Mouse (Mus musculus): ENCODE data around the gene Ice1. TPM values are rescaled to one million over a fixed set of nuclear protein-coding genes. Genes with fewer than 3 reads are reported as not detected.

Ice1 gene
- polyA plus RNA-seq, 1 experiment from 2014 or later = 3.8 TPM

DNA sequence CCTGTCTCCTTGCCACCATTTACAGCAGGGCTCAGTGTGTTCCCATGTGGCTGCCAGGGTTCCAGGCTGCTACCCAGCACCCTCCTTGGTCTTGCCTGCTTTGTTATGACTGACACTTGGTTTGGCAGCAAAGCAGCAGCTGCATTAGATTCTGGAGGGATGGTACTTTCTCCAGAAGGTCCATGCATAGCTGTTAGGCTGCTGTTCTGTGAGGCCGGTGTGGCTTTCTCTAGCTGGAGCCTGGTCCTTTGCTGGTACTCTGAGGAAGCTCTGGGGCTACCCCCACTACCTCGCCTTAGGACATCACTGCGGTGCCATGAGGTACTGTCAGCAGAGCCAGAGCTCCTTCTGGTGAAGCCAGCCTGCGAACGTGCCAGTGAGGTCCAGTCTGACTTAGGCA, 32.1 kb downstream of the Ice1 start:
- Histone ChIP-seq H3K4me2 (no peak overlapping the region), H3K4me3 (replicated peaks) (no peak overlapping the region), H3K27ac (replicated peaks) (no peak overlapping the region), H3K9me3 (replicated peaks) (no peaks in the 10 kb centered on the region), H3K27me3 (no peaks in the 10 kb centered on the region), H3K36me3 (replicated peaks) (peaks cover 92% of the 10 kb centered on the region), H3K4me1 (replicated peaks) (no peaks in the 10 kb centered on the region), H3K9ac (no peak overlapping the region)
- 82% methylated on average over 5 of the region's 5 CpGs for WGBS (ENCODE audit: insufficient replicate concordance)
- no peak for ATAC-seq (ENCODE audit: insufficient read depth)

DNA sequence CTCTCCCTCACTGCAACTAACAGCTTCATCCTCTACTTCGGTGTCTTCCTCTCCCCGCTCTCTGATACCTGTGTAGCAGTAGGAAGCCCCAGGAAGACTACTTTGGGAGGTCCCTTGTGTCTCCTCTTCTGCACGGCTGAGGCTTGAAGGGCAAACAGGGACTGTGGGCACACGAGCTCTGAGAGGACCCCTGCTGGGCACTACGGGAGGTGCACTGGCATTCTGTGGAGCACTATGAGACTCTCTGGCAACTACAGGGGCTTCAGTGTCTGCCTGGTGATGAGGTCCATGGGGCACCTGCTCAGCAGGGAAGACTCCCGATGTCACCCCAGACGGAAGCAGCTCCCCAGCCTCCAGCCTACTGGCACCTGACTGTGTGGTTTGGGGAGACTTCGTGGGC, 32.7 kb downstream of the Ice1 start:
- H3K9ac ChIP-seq = no peak overlapping the region
- H3K27ac ChIP-seq (replicated peaks) = no peak overlapping the region
- peaks cover 94% of the 10 kb centered on the region for H3K36me3 ChIP-seq (replicated peaks)
- H3K9me3 ChIP-seq (replicated peaks) = no peaks in the 10 kb centered on the region
- no peak for ATAC-seq (ENCODE audit: insufficient read depth)
- no peak overlapping the region for H3K4me3 ChIP-seq (replicated peaks)
- WGBS (ENCODE audit: insufficient replicate concordance) = 67% methylated on average over 8 of the region's 8 CpGs
- H3K4me1 ChIP-seq (replicated peaks) = no peaks in the 10 kb centered on the region
- no peaks in the 10 kb centered on the region for H3K27me3 ChIP-seq
- no peak overlapping the region for H3K4me2 ChIP-seq

DNA sequence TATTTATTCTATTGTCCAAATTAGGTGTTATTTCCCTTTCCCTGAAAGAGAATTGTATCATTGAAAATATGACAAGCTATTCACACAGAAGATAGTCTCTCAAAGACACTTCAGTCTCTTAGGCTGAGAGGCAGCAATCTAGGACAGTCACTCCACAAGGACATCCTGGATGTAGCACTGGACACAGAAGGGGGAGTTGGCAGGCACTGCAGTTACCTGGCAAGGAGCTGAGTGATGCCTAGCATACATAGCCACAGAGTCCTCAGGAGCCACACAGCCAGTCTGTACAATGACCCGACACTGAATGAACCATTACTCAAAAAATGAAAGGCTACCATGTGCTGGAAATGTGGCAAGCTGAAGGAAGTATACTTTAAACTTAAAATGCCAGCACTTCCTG, 35.9 kb downstream of the Ice1 start:
- H3K9ac ChIP-seq = no peak overlapping the region
- ATAC-seq (ENCODE audit: insufficient read depth) = no peak
- H3K36me3 ChIP-seq (replicated peaks) = peaks cover 80% of the 10 kb centered on the region

DNA sequence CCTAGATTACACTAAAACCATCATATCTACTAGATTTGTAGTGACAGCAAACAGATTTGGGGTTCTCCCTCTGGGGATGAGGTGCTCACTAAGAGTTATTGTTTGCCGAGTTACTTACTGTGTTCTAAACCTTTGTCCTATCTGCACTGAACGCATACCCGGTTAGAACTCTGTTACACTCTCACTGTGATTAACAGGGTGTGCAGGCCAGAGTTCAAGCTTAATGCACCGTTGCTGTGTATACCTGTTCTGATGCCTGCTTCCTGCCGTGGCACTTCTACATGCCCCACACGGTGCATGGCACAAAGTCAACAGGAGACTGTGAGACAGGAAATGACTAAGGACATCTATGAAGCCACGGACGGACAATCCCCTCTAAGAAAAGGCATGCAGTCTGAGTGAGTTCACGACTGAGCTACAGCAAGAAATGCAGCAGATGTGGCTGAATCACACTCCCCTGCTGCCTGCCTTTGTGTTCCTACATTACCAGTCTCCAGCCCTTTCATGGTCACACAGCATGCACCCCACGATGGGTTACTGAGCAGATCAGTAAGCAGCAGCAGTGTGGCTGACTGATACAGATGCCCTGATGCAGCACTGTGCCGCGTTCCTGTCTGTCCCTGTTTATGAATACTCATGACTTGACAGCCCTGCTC, 37.3 kb downstream of the Ice1 start:
- H3K36me3 ChIP-seq (replicated peaks) = peaks cover 78% of the 10 kb centered on the region
- WGBS (ENCODE audit: insufficient replicate concordance) = 59% methylated on average over 12 of the region's 12 CpGs
- H3K4me1 ChIP-seq (replicated peaks) = no peaks in the 10 kb centered on the region

More for the DNA sequence above, 35.9 kb downstream of the Ice1 start:
- no peak overlapping the region for H3K4me2 ChIP-seq
- no peak overlapping the region for H3K4me3 ChIP-seq (replicated peaks)
- WGBS (ENCODE audit: insufficient replicate concordance) = 66% methylated on average over 1 of the region's 1 CpGs
- no peaks in the 10 kb centered on the region for H3K27me3 ChIP-seq
- no peaks in the 10 kb centered on the region for H3K4me1 ChIP-seq (replicated peaks)
- H3K9me3 ChIP-seq (replicated peaks) = no peaks in the 10 kb centered on the region
- no peak overlapping the region for H3K27ac ChIP-seq (replicated peaks)

DNA sequence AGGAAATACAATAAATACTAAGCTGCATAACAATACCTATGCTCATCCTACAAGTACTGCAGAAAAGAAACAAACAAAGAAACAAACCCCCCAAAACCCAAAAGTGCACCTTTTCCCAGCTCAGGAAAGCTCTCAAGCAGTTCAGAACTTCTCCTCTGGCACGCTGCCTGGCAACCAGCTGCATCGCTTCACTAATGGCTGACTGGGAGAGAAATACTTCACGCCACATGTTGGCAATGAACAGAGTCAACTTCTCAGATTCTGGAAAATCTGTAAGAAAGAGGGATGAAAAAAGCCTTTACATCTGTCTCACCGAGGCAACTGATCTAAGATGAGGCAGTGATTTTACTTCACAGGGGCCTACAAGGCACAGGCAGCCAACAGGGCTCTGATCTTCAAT, 38.5 kb downstream of the Ice1 start:
- H3K9me3 ChIP-seq (replicated peaks) = no peaks in the 10 kb centered on the region
- H3K4me1 ChIP-seq (replicated peaks) = no peaks in the 10 kb centered on the region
- 79% methylated on average over 4 of the region's 4 CpGs for WGBS (ENCODE audit: insufficient replicate concordance)
- no peak overlapping the region for H3K4me3 ChIP-seq (replicated peaks)
- no peak overlapping the region for H3K27ac ChIP-seq (replicated peaks)
- no peak overlapping the region for H3K9ac ChIP-seq
- no peak overlapping the region for H3K4me2 ChIP-seq
- H3K36me3 ChIP-seq (replicated peaks) = peaks cover 78% of the 10 kb centered on the region
- no peaks in the 10 kb centered on the region for H3K27me3 ChIP-seq
- no peak for ATAC-seq (ENCODE audit: insufficient read depth)

More for the DNA sequence above, 37.3 kb downstream of the Ice1 start:
- ATAC-seq (ENCODE audit: insufficient read depth) = no peak
- Histone ChIP-seq H3K9ac (no peak overlapping the region), H3K4me3 (replicated peaks) (no peak overlapping the region), H3K4me2 (no peak overlapping the region), H3K27ac (replicated peaks) (no peak overlapping the region), H3K9me3 (replicated peaks) (no peaks in the 10 kb centered on the region), H3K27me3 (no peaks in the 10 kb centered on the region)

DNA sequence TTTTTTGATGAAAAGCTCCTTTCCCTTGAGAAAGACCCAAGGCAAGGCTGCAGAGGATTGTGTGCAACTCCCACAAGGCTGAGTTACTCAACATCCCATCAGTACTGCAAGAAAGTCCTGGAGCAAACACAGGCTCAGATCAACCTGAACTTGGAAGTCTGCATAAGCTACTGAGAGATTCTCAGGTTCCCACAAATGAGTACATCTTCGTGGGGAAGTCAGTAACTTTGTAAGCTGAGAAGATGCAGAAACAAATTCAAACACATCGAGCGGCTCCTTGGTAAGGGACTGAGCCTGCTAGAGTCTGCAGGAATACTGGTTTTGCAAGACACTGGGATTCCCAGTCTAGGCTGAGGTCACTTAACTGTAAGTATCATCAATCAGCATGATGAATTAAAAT, 40.5 kb downstream of the Ice1 start:
- peaks cover 78% of the 10 kb centered on the region for H3K36me3 ChIP-seq (replicated peaks)
- H3K27me3 ChIP-seq = no peaks in the 10 kb centered on the region
- H3K4me3 ChIP-seq (replicated peaks) = no peak overlapping the region
- H3K9ac ChIP-seq = no peak overlapping the region
- H3K4me1 ChIP-seq (replicated peaks) = no peaks in the 10 kb centered on the region
- H3K4me2 ChIP-seq = no peak overlapping the region
- no peak overlapping the region for H3K27ac ChIP-seq (replicated peaks)
- no peaks in the 10 kb centered on the region for H3K9me3 ChIP-seq (replicated peaks)
- 78% methylated on average over 3 of the region's 3 CpGs for WGBS (ENCODE audit: insufficient replicate concordance)
- ATAC-seq (ENCODE audit: insufficient read depth) = no peak

DNA sequence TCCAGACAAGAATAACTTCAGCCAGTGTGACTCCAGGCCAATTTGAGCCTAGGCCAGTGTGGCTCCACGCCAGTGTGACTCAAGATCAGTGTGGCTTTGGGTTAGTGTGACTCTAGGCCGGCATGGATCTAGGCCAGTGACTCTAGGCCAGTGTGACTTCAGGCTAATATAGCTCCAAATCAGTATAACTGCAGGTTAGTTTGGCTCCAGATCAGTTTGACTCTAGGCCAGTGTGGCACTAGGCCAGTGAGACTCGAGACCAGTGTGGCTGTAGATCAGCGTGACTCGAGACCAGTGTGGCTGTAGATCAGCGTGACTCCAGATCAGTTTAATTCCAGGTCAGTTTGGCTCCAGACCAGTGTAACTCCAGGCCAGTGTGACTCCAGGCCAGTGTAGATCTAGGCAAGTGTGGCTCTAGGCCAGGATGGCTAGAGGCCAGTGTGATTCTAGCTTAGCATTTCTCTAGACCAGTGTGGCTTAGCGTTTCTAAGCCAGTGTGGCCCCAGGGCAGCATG, 47.1 kb downstream of the Ice1 start:
- Histone ChIP-seq H3K4me3 (replicated peaks) (no peak overlapping the region), H3K27ac (replicated peaks) (no peak overlapping the region), H3K9me3 (replicated peaks) (no peaks in the 10 kb centered on the region), H3K4me2 (no peak overlapping the region), H3K4me1 (replicated peaks) (no peaks in the 10 kb centered on the region), H3K27me3 (no peaks in the 10 kb centered on the region), H3K36me3 (replicated peaks) (peaks cover 67% of the 10 kb centered on the region), H3K9ac (no peak overlapping the region)
- 82% methylated on average over 7 of the region's 7 CpGs for WGBS (ENCODE audit: insufficient replicate concordance)
- ATAC-seq (ENCODE audit: insufficient read depth) = no peak

DNA sequence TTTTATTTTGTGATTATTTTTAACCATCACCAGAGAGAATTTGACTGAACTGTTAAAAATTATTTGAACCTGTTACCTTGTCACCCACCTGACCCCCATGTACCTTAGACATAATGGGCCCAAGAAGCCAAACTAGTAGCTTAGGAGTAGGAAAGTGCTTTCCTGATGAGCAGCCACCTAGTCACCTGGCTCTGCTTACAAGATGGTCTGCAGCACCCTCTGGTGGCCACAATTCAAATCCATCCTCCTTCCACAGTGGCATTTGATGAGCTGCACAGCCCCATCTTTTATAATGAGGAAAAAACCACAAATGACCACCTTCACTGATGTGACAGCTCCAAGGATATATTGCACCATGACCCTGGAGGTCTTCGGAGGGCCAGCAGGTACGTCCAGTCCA, 50.5 kb downstream of the Ice1 start:
- no peaks in the 10 kb centered on the region for H3K4me1 ChIP-seq (replicated peaks)
- H3K9ac ChIP-seq = no peak overlapping the region
- H3K4me3 ChIP-seq (replicated peaks) = no peak overlapping the region
- H3K4me2 ChIP-seq = no peak overlapping the region
- no peaks in the 10 kb centered on the region for H3K9me3 ChIP-seq (replicated peaks)
- WGBS (ENCODE audit: insufficient replicate concordance) = 68% methylated on average over 2 of the region's 2 CpGs
- H3K27me3 ChIP-seq = no peaks in the 10 kb centered on the region
- ATAC-seq (ENCODE audit: insufficient read depth) = no peak
- H3K36me3 ChIP-seq (replicated peaks) = peaks cover 33% of the 10 kb centered on the region; the same call in 1 of the 2 replicates
- H3K27ac ChIP-seq (replicated peaks) = no peak overlapping the region

DNA sequence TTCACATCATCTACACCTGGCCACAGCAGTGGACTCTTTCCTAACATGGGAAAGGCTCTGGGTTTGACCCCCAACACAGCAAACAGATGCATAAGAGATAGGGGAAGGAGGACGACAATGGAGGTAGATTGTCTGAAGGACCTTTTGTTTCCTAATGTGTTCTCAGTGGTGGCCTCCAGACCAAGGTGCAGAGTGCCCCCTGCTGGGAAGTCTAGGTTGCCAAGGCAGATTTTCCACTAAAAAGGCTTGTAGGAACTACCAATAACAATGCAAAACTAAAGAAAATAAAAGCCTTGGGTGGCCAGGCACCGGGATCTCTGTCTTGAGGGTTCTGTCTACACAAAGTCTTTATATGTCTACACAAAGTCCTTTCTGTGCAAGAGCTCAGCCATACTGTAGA, 54.9 kb downstream of the Ice1 start:
- Histone ChIP-seq H3K9ac (no peak overlapping the region), H3K27ac (replicated peaks) (no peak overlapping the region), H3K4me2 (no peak overlapping the region), H3K9me3 (replicated peaks) (no peaks in the 10 kb centered on the region), H3K4me3 (replicated peaks) (no peak overlapping the region), H3K36me3 (replicated peaks) (0 out of 2 replicates have a peak, but pooled peaks cover 9% of the 10 kb centered on the region), H3K4me1 (replicated peaks) (no peaks in the 10 kb centered on the region), H3K27me3 (no peaks in the 10 kb centered on the region)
- 33% methylated on average over 2 of the region's 2 CpGs for WGBS (ENCODE audit: insufficient replicate concordance)
- no peak for ATAC-seq (ENCODE audit: insufficient read depth)

DNA sequence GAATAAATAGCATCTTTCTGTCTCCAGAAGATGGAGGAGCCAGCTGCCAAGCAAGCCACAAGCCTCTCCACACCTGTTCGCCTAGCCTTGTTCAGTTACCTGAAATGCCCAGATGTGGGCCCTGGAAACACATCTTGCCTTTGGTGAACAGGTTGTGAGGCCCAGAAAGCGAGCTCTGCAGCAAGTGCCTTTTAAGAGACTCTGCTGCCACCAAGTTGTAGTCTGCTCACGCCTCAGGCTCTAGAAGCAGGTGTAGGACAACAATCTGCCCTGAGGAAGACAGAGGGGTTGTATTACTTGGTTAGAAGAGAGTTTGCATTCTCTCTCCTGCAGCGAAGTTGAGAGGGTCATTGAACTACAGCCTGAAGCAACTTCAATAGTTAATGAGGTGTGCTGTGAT, 55.9 kb downstream of the Ice1 start:
- WGBS (ENCODE audit: insufficient replicate concordance) = 67% methylated on average over 4 of the region's 4 CpGs
- no peaks in the 10 kb centered on the region for H3K4me1 ChIP-seq (replicated peaks)

DNA sequence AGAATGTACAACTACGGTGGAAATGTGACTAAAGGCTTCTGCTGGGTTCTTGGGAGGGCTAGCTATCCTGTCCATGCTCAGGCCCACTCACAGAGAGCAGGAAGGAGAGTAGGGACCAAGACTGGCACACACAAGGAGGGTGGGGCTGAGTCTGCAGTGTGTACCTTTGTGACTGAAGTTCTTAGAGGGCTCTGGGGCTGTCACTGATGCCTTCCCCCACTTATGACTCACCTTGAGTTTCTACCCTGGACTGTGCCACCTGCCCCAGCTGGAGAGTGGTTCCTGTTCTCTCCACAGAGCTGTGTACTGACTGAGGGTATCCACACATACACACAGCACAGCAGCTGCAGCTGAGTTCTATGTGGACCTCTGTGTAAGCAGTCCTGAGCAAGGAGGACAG, 63.2 kb downstream of the Ice1 start:
- no peak overlapping the region for H3K27ac ChIP-seq (replicated peaks)
- H3K9me3 ChIP-seq (replicated peaks) = no peaks in the 10 kb centered on the region
- no peak overlapping the region for H3K4me3 ChIP-seq (replicated peaks)
- H3K4me1 ChIP-seq (replicated peaks) = no peaks in the 10 kb centered on the region
- H3K36me3 ChIP-seq (replicated peaks) = no peaks in the 10 kb centered on the region
- H3K4me2 ChIP-seq = no peak overlapping the region
- no peak for ATAC-seq (ENCODE audit: insufficient read depth)
- WGBS (ENCODE audit: insufficient replicate concordance) = 58% methylated on average over 1 of the region's 1 CpGs
- H3K27me3 ChIP-seq = no peaks in the 10 kb centered on the region
- H3K9ac ChIP-seq = no peak overlapping the region

More for the DNA sequence above, 55.9 kb downstream of the Ice1 start:
- ATAC-seq (ENCODE audit: insufficient read depth) = no peak
- Histone ChIP-seq H3K36me3 (replicated peaks) (0 out of 2 replicates have a peak, but pooled peaks cover 5% of the 10 kb centered on the region), H3K4me3 (replicated peaks) (no peak overlapping the region), H3K9me3 (replicated peaks) (no peaks in the 10 kb centered on the region), H3K9ac (no peak overlapping the region), H3K27me3 (no peaks in the 10 kb centered on the region), H3K27ac (replicated peaks) (no peak overlapping the region), H3K4me2 (no peak overlapping the region)

DNA sequence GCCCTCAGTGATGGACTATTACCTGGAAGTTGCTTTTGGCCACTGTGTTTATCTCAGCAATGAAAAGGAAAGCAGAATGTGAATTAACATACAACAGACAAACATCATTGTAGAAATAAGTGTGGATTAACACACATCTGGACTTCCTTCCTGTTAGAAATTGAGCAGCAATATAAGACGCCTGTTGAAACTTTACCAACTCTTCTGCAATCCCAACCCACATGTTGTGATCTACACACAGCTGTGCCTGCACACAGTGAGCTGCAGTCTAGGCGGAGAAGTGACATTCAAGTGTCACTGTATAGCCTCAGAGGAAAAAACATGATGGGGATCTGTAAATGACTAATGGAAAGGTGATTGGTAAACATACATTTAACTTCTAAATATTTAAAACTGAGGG, 69.5 kb downstream of the Ice1 start:
- no peaks in the 10 kb centered on the region for H3K36me3 ChIP-seq (replicated peaks)
- no peaks in the 10 kb centered on the region for H3K4me1 ChIP-seq (replicated peaks)
- no peak overlapping the region for H3K4me3 ChIP-seq (replicated peaks)
- no peak overlapping the region for H3K9ac ChIP-seq
- H3K9me3 ChIP-seq (replicated peaks) = no peaks in the 10 kb centered on the region
- WGBS (ENCODE audit: insufficient replicate concordance) = 35% methylated on average over 2 of the region's 2 CpGs
- H3K27me3 ChIP-seq = no peaks in the 10 kb centered on the region
- H3K4me2 ChIP-seq = no peak overlapping the region
- no peak overlapping the region for H3K27ac ChIP-seq (replicated peaks)
- ATAC-seq (ENCODE audit: insufficient read depth) = no peak

Data from liver, embryonic 15.5 days (tissue).